Mouse (Mus musculus): ENCODE data around the gene Pcyt2. TPM values are rescaled to one million over a fixed set of nuclear protein-coding genes. Genes with fewer than 3 reads are reported as not detected.

Pcyt2 gene
- polyA plus RNA-seq, 1 experiment from 2014 or later = 239 TPM

GRCm38 (mm10) chr11:120623961-120624679 is 6.4 kb upstream of the Pcyt2 start:
- Histone ChIP-seq H3K4me1 (ENCODE audit: control insufficient read depth, insufficient read depth, low read length) (peaks cover 16% of the 10 kb centered on the region), H3K36me3 (ENCODE audit: control insufficient read depth, insufficient read depth, low read length) (peaks cover 19% of the 10 kb centered on the region), H3K4me2 (ENCODE audit: low read length) (peak overlapping the region; percentile 97), H3K27me3 (ENCODE audit: control insufficient read depth, insufficient read depth, low read depth, low read length) (no peaks in the 10 kb centered on the region), H3K4me3 (ENCODE audit: low read depth, low read length) (peak overlapping the region; percentile 96), H3K9me3 (replicated peaks; ENCODE audit: control insufficient read depth, low read length, poor library complexity, severe bottlenecking) (no peaks in the 10 kb centered on the region), H3K27ac (ENCODE audit: low read length) (peak overlapping the region; percentile 79), H3K9ac (ENCODE audit: low read depth, low read length) (peak overlapping the region; percentile 81)
- WGBS = 13% methylated on average over 30 of the region's 30 CpGs
- ATAC-seq = peak; percentile 40; the same call in 1 of the 2 replicates

DNA sequence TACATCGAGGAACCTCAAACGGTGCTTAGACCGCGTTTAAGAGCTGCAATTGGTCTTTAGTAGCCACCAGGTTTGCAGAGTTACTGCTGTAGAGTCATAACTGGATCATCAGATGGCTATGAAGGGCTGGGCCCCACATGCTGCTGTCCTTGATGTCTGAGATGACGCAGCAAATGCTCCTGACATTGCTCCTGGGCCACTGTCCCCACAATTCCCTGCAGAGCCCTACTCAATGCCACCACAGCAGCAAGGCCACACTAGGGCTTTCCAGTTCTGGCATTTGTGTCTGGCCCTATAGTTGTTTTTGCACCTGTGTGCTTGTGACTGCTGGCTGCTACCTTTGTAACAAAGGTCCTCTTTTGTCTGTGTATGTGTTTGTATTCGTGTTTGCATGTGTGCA is 5.1 kb upstream of the Pcyt2 start:
- Histone ChIP-seq H3K27ac (ENCODE audit: low read length) (no peak overlapping the region), H3K4me3 (ENCODE audit: low read depth, low read length) (no peak overlapping the region), H3K9ac (ENCODE audit: low read depth, low read length) (no peak overlapping the region), H3K27me3 (ENCODE audit: control insufficient read depth, insufficient read depth, low read depth, low read length) (no peaks in the 10 kb centered on the region), H3K36me3 (ENCODE audit: control insufficient read depth, insufficient read depth, low read length) (peaks cover 30% of the 10 kb centered on the region), H3K4me2 (ENCODE audit: low read length) (no peak overlapping the region), H3K9me3 (replicated peaks; ENCODE audit: control insufficient read depth, low read length, poor library complexity, severe bottlenecking) (no peaks in the 10 kb centered on the region), H3K4me1 (ENCODE audit: control insufficient read depth, insufficient read depth, low read length) (peaks cover 19% of the 10 kb centered on the region)
- ATAC-seq = no peak
- 92% methylated on average over 6 of the region's 6 CpGs for WGBS

DNA sequence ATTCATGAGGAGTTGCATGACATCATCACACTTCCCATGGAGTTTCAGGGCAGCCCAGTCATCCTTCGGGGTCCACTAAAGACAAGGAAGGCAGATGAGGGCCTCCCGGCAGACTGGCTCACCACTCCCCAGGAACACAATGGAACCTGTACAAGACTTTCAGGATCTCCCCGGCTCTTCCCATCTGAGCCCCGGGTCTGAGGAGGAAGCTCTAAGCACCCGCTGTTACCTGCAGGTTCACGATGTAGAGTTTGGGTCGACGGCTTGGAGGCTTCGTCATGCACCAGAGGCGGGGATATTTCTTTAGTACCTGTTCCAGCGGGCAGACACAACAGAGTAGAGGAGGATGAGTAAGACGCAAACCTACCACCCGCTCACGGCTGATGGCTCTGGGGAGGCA is 2.5 kb upstream of the Pcyt2 start:
- no peak overlapping the region for H3K4me3 ChIP-seq (ENCODE audit: low read depth, low read length)
- no peaks in the 10 kb centered on the region for H3K27me3 ChIP-seq (ENCODE audit: control insufficient read depth, insufficient read depth, low read depth, low read length)
- H3K27ac ChIP-seq (ENCODE audit: low read length) = no peak overlapping the region
- H3K36me3 ChIP-seq (ENCODE audit: control insufficient read depth, insufficient read depth, low read length) = peaks cover 33% of the 10 kb centered on the region
- H3K4me2 ChIP-seq (ENCODE audit: low read length) = no peak overlapping the region
- 94% methylated on average over 14 of the region's 14 CpGs for WGBS
- no peak overlapping the region for H3K9ac ChIP-seq (ENCODE audit: low read depth, low read length)
- peaks cover 31% of the 10 kb centered on the region for H3K4me1 ChIP-seq (ENCODE audit: control insufficient read depth, insufficient read depth, low read length)
- H3K9me3 ChIP-seq (replicated peaks; ENCODE audit: control insufficient read depth, low read length, poor library complexity, severe bottlenecking) = no peaks in the 10 kb centered on the region
- no peak for ATAC-seq

GRCm38 (mm10) chr11:120618619-120619535 is 1.1 kb upstream of the Pcyt2 start:
- no peak for ATAC-seq
- WGBS = 91% methylated on average over 25 of the region's 25 CpGs
- Histone ChIP-seq H3K9me3 (replicated peaks; ENCODE audit: control insufficient read depth, low read length, poor library complexity, severe bottlenecking) (no peaks in the 10 kb centered on the region), H3K4me1 (ENCODE audit: control insufficient read depth, insufficient read depth, low read length) (peaks cover 25% of the 10 kb centered on the region), H3K27ac (ENCODE audit: low read length) (no peak overlapping the region), H3K27me3 (ENCODE audit: control insufficient read depth, insufficient read depth, low read depth, low read length) (no peaks in the 10 kb centered on the region), H3K4me2 (ENCODE audit: low read length) (no peak overlapping the region), H3K9ac (ENCODE audit: low read depth, low read length) (no peak overlapping the region), H3K4me3 (ENCODE audit: low read depth, low read length) (no peak overlapping the region), H3K36me3 (ENCODE audit: control insufficient read depth, insufficient read depth, low read length) (peaks cover 35% of the 10 kb centered on the region)

DNA sequence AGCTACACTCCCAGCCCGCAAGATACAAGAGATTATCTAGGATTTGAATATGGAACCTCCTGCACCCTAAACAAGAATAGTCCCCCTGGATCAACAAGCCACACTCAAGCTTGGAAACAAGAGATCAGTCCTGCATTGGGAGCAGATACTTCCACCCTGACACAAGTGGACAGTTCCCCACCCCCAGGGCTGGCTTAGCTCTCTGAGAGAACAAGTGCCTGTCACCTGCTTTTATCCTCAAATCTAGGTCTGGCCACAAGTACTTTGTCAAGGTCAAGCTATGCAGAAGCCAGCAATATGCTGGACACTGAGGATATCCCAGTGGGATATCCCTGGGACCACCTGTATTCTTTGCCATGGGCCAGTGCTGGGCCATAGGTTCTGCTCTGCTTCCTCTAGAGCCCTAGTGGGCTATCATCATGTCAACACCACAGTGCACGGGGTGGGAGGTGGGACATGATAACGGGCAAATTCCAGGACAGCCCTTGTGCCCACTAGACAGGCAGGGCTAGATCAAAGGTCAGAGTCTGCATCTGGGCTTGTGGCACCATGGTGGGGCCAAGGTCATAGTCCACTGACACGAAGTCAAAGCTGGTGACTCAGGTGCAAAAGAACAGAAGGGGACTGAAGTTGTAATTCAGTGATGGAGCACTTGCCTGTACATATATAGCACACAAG is 980 bp downstream of the Pcyt2 start:
- peaks cover 19% of the 10 kb centered on the region for H3K4me1 ChIP-seq (ENCODE audit: control insufficient read depth, insufficient read depth, low read length)
- no peaks in the 10 kb centered on the region for H3K9me3 ChIP-seq (replicated peaks; ENCODE audit: control insufficient read depth, low read length, poor library complexity, severe bottlenecking)
- H3K9ac ChIP-seq (ENCODE audit: low read depth, low read length) = peak overlapping the region; percentile 87
- H3K4me3 ChIP-seq (ENCODE audit: low read depth, low read length) = peak overlapping the region; percentile 80
- ATAC-seq = no peak
- H3K4me2 ChIP-seq (ENCODE audit: low read length) = peak overlapping the region; percentile 94
- H3K36me3 ChIP-seq (ENCODE audit: control insufficient read depth, insufficient read depth, low read length) = peaks cover 46% of the 10 kb centered on the region
- peak overlapping the region; percentile 89 for H3K27ac ChIP-seq (ENCODE audit: low read length)
- WGBS = 51% methylated on average over 4 of the region's 4 CpGs
- no peaks in the 10 kb centered on the region for H3K27me3 ChIP-seq (ENCODE audit: control insufficient read depth, insufficient read depth, low read depth, low read length)

DNA sequence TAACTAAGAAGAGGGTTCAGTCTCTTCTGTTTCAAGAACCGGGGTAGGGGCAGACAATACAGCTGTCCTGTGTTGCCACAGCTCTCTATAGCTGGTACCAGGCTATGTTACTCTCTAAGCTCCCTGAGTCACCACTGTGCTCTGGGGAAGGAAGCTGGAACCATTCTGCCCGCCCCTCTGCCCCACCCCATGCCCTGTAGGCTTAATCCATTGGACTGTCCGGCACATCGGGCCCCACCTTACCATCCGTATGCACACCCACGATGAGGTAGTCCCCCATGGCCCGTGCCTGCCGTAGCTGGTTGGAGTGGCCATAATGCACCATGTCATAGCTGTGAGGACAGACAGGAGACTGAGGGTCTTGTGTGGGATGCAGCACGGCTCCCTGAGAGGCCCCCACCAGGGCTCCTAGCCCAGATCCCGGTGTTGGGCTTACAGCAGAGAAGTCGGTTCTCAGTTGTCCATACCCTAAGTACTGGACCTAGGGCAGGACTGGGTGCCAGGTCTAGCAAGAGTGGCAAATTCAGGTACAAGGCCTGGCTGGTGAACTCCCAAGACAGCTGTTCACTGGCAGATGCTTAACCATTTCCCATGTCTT is 2.0 kb downstream of the Pcyt2 start:
- no peaks in the 10 kb centered on the region for H3K27me3 ChIP-seq (ENCODE audit: control insufficient read depth, insufficient read depth, low read depth, low read length)
- H3K4me3 ChIP-seq (ENCODE audit: low read depth, low read length) = no peak overlapping the region
- peak overlapping the region; percentile 25; the same call in 1 of the 2 replicates for H3K9ac ChIP-seq (ENCODE audit: low read depth, low read length)
- no peaks in the 10 kb centered on the region for H3K9me3 ChIP-seq (replicated peaks; ENCODE audit: control insufficient read depth, low read length, poor library complexity, severe bottlenecking)
- WGBS = 91% methylated on average over 11 of the region's 11 CpGs
- no peak for ATAC-seq
- H3K4me2 ChIP-seq (ENCODE audit: low read length) = peak overlapping the region; percentile 94; the same call in 1 of the 2 replicates
- peaks cover 19% of the 10 kb centered on the region for H3K4me1 ChIP-seq (ENCODE audit: control insufficient read depth, insufficient read depth, low read length)
- H3K27ac ChIP-seq (ENCODE audit: low read length) = no peak overlapping the region
- peaks cover 44% of the 10 kb centered on the region for H3K36me3 ChIP-seq (ENCODE audit: control insufficient read depth, insufficient read depth, low read length)

- no peak overlapping the region for H3K4me2 ChIP-seq (ENCODE audit: low read length)
- ATAC-seq = no peak
- no peaks in the 10 kb centered on the region for H3K9me3 ChIP-seq (replicated peaks; ENCODE audit: control insufficient read depth, low read length, poor library complexity, severe bottlenecking)
- no peak overlapping the region for H3K27ac ChIP-seq (ENCODE audit: low read length)
- no peak overlapping the region for H3K9ac ChIP-seq (ENCODE audit: low read depth, low read length)
- peaks cover 19% of the 10 kb centered on the region for H3K4me1 ChIP-seq (ENCODE audit: control insufficient read depth, insufficient read depth, low read length)
- H3K4me3 ChIP-seq (ENCODE audit: low read depth, low read length) = no peak overlapping the region
- peaks cover 44% of the 10 kb centered on the region for H3K36me3 ChIP-seq (ENCODE audit: control insufficient read depth, insufficient read depth, low read length)
- H3K27me3 ChIP-seq (ENCODE audit: control insufficient read depth, insufficient read depth, low read depth, low read length) = no peaks in the 10 kb centered on the region
- 94% methylated on average over 6 of the region's 6 CpGs for WGBS
These were observed 2.6 kb downstream of the Pcyt2 start for GRCm38 (mm10) chr11:120615167-120615566.

GRCm38 (mm10) chr11:120613976-120614375 is 3.8 kb downstream of the Pcyt2 start:
- Histone ChIP-seq H3K4me1 (ENCODE audit: control insufficient read depth, insufficient read depth, low read length) (peaks cover 19% of the 10 kb centered on the region), H3K9ac (ENCODE audit: low read depth, low read length) (no peak overlapping the region), H3K27me3 (ENCODE audit: control insufficient read depth, insufficient read depth, low read depth, low read length) (no peaks in the 10 kb centered on the region; the same call in 1 of the 2 replicates), H3K27ac (ENCODE audit: low read length) (no peak overlapping the region), H3K36me3 (ENCODE audit: control insufficient read depth, insufficient read depth, low read length) (peaks cover 42% of the 10 kb centered on the region), H3K4me2 (ENCODE audit: low read length) (no peak overlapping the region), H3K9me3 (replicated peaks; ENCODE audit: control insufficient read depth, low read length, poor library complexity, severe bottlenecking) (no peaks in the 10 kb centered on the region), H3K4me3 (ENCODE audit: low read depth, low read length) (no peak overlapping the region)
- no peak for ATAC-seq
- 85% methylated on average over 8 of the region's 8 CpGs for WGBS
